Mouse (Mus musculus) left cerebral cortex, adult 11 months (tissue): ENCODE data around the gene Haus2.
"Not testable (repeated sequence)": the region's sequence is repeated elsewhere in the genome, so short reads cannot be mapped to it uniquely, and the experiment has no call there.

Source experiments
- DNase-seq: peaks from one replicate; pipeline ENCODE4 v3.0.0; 2022; ENCODE audit warnings: low spot score

Haus2 gene

DNA sequence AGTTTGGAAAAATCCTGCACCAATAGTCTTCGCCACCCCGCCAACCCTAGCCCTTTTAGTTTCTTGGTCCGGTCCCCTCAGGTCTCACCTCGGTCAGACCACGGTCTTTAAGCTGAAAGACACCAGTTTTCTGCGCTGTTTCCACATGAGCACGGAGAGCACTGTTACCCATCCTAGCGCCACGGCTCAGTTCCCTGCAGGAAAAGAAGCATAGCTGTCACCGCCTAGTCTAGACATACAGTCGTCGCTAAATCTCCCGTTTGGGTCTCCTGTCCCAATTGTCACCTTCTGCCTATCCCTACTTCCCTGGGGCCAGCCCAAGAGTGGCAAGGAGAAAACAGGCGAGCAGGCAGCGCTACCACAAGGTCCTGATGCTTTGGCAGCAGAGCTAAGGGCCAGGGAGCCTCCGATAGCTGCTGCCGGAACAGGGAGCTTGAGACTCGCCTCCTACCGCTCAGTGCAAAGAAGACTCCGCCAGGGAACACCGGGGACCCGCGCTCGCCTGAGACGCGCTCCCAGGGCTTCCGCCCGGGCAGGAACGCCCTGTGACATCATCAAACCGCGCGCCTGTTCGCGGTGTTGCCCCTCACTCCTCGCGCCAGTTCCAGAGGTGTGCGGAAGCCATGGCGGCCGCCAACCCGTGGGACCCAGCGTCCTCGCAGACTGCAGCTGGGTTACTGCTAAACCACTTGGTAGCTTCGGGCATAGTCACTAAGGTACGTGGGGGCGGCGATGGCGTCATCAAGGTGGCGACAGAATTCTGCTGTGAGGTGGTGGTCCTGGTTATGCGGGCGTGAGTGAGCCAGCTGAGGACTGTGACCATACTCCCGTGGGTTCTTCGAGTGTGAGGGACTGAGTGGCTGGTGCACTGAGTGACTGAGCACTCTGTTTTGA lies at the start of gene Haus2, which contains the start of gene Lrrc57:
TSS of gene Haus2 (plus strand) at position 554 of the 894 bp plus-strand sequence.
TSS of gene Lrrc57 (minus strand) at position 691 of the 894 bp plus-strand sequence.
- peak; percentile 84 for DNase-seq

DNA sequence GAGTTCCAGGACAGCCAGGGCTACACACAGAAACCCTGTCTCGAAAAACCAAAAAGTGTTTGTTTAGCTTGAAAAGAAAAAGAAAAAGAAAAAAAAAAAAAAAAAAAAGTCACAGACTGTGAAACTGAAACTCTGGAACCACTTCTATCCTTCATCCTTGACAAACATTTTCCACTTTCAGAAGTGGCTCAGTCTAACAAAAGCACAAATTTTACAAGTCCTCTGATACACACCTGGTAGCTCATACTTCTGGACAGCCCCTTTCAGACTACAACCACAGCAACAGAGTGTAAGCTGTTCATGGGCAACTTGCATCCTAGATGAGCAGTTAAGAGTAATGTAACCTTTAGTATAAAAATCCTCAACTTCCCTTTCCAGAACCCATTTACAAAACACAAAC lies 47.7 kb upstream of the Haus2 start:
- DNase-seq: no peak

DNA sequence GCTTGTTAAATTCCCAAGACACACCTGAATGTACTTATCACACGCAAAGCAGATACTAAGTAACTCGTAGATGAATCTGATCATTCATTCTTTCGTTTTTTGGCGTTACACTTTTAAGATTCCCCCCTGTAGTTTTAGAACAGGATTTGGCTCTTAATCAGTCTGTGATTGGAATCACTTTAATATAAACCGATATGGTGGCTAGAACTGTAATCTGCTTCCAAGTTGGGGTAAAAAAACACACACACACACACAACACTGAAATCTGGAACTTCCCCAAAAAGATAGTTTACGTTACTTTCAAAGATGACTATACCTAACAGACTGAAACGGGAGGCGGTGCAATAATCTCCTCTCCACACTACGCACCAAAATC lies 46.3 kb upstream of the Haus2 start:
- DNase-seq: no peak

- peak; percentile 83 for DNase-seq
Measured at GRCm38 (mm10) chr2:120563235-120563990, 45.8 kb upstream of the Haus2 start, which contains the start of gene Zfp106. Zfp106 (minus strand) TSS chr2:120563843.

DNA sequence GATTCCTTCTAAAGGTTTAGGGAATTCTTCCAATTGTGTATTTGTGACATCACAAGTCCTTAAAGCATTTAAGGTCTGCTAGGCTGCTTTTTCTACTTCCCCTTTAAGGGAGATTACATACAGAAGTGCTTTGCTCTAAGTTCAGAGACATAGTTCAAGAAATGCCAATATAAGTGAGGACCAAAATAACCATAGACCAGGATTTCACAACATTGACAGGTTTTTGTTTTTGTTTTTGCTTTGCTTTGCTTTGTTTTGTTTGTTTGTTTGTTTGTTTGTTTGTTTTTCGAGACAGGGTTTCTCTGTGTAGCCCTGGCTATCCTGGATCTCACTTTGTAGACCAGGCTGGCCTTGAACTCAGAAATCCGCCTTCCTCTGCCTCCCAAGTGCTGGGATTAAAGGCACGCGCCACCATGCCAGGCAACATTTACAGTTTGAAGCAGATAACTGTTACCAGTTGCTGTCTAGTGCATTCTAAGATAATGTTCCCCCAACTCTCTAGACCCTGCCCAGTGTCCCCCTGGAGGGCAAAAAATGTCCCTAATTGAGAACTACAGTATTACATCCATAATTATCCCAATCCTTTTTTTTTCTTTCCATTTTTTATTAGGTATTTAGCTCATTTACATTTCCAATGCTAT lies 44.5 kb upstream of the Haus2 start:
- not testable (repeated sequence) for DNase-seq

GRCm38 (mm10) chr2:120565363-120565762 lies 43.8 kb upstream of the Haus2 start:
- DNase-seq: no peak

GRCm38 (mm10) chr2:120566886-120567797 lies 42.0 kb upstream of the Haus2 start, which contains the start of gene Snap23:
Snap23 (plus strand) TSS chr2:120567671.
- peak; percentile 88 for DNase-seq

DNA sequence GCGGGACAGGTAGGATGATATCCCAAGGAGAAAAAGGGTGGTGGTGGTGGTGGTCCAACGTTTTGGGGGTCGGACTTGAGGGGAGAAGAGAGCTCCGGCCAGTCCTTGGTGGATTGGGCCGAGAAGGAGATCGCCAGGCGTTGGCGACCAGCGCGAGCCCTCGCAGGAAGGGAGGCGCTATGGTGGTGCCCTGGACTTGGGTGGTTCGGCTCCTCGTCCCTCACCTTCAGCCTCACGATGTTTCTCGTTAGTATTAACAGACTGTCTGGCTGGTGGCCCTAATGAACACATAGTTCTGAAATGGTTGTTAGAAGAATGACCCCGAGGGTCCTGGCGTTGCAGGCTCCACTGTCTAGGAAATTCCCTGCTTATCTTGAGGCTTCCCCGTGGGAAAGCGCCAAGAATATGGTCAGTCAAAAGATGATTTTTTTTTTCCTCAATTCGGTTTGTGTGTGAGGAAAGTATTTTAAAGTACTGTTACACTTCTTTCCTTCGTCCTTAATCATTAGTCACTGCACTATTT lies 41.3 kb upstream of the Haus2 start:
- DNase-seq: no peak

DNA sequence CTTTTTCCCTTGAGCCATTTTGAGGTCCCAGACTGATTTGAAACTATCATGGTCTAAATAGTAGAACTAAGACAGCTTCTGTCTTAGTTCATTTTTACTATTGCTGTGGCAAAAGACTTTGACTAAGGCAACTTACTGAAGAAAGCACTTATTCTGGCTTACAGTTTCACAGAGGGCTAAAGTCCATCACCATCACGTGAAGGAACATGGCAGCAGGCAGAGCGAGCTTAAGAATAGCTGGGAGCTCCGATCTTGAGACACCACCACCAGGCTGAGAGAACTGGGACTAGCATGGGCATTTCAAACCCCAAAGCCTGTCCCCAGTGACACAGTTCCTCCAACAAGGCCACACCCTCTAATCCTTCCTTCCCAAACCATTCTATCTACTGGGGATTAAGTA lies 38.1 kb upstream of the Haus2 start:
- no peak for DNase-seq

DNA sequence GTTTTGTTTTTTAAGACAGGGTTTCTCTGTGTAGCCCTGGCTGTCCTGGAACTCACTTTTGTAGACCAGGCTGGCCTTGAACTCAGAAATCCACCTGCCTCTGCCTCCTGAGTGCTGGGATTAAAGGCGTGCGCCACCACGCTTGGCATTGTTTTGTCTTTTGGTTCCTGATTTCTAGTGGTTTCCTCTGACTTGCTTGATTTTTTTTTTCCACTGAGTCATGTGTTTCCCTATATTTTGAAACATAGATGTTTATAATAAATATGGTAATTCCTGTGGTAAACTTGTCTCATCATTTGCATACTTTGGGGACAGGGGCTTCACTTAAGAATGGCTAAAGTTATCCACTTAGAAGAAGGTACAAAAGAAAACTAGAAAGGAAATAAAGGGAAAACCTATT lies 37.0 kb upstream of the Haus2 start:
- not testable (repeated sequence) for DNase-seq

- DNase-seq: no peak
Measured at GRCm38 (mm10) chr2:120575121-120575520, 34.1 kb upstream of the Haus2 start.

GRCm38 (mm10) chr2:120575978-120576377 lies 33.2 kb upstream of the Haus2 start:
- no peak for DNase-seq

DNA sequence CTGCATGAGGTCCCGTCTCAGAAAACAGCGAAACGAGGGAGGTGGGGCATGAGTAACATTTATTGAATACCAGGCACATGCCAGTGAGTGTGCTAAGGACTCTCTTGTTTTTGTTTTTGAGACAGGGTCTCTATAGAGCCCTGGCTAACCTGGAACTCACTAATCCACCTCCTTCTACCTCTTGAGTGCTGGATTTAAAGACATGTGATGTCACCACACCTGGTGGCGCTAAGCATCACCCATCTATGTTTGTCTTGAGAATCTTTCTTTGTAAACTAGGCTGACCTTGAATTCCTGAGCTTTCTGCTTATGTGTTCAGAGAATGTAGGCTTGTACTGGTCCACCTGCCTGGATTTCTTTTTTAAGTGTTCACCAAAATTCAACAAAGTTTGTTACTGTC lies 31.4 kb upstream of the Haus2 start:
- no peak for DNase-seq

DNA sequence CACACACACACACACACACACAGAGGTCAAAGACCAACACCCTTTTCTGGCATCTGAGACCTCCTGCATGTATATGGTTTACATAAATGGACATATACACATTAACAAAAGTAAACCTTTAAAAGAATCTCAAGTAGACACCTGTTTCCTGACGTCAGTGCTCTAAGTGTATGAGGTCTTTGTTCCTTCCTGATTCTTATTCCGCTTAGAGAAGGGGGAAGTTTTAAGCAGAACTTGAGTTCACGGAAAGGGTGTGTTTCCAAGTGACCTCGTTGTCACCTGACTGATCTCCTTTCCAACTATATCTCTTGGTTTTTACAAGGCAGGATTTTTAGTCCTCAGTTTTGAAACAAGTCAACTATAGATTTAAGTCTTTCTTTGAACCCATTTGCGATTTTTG lies 30.9 kb upstream of the Haus2 start:
- DNase-seq: no peak

DNA sequence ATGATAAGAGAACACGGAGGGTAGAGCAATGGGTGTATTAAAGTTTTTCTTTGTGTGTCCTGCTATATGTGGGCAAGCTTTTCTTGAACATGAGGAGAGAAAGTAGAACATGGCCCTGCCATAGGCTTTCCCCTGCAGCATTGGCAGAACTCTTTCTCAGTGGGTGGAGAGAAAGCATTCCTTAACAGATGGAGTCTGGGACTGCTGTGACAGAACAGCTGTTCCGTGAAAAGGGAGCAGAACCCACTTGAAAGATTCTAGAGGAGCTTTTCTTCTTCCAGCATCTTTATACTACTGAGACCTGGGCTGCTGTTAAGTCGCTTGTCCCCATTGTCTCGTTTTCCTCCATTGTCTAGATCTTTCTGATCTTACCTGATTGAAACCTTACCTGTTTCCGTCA lies 19.4 kb upstream of the Haus2 start:
- DNase-seq: peak; percentile 64

DNA sequence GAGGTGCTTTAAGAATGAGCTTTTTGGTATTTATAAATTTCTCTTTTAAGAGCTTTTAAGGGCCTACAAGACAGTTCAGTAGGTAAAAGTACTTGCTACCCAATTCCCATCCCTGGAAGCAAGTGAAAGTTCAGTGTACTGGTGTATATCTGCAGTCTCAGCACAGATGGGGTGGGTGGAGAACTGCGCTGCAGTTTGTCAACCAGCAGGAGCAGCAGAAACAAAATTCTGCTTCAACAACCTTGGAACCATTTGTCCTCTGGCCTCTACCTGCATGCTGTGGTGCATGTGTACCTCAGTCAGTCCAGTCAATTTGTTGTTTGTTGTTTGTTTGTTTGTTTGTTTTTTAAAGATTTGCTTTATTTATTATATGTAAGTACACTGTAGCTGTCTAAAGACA lies 17.0 kb upstream of the Haus2 start:
- DNase-seq: no peak

GRCm38 (mm10) chr2:120597734-120598133 lies 11.4 kb upstream of the Haus2 start:
- no peak for DNase-seq

DNA sequence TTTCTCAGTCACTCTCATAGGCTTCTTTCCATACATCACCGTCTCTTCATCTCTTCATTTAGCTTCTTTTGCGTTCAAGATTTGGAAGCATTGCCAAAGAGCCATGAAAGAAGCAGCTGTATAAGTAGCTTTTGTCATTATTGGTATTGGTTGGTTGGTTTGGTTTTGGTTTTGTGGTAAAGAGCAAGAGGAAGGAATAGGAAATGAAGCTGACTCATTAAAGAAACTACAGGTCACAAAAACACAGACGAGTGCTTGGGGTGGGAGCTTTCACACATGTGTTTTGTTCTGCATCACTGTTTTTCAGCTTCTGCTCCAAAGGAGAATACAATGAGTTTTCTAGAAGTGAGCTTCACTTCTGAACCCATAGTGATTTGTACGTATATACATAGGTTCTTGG lies 9.7 kb upstream of the Haus2 start:
- no peak for DNase-seq

GRCm38 (mm10) chr2:120606021-120606690 lies 3.0 kb upstream of the Haus2 start:
- no peak for DNase-seq
